Mouse (Mus musculus): ENCODE measurements at regions not wholly inside any gene's neighbourhood (a gene's known extent, or its start where the extent isn't known, plus 50 kb on each side); places are given as distances from the start of the nearest gene placed in this dataset.

- no peak for ATAC-seq (replicated peaks in 1 of 2; ENCODE audit: insufficient read depth in 1 of 2, low FRiP score in 2 of 2, low TSS enrichment in 1 of 2, low read depth in 1 of 2, poor library complexity in 2 of 2, severe bottlenecking in 2 of 2)
Measured at GRCm38 (mm10) chr10:119039732-119040131, 169.7 kb upstream of the Dyrk2 start.

DNA sequence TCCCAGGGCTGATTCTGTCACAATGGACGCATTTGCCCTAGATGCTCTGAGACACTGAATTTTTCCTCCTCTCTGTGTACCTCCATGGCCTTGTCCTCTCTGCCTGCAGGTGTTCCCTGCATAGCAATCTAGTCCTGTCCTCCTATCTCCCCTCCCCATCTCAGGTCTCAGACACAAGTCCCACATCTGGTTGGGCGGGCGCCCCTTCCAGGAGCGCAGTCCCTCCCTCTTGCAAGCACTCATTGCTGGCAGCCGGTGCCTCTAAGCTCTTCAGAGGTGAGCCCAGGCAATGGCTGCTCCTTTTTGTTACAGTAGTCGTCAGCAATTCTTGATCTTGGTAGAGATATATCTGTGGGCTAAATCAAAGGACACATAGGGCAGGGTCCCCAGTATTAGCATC lies 169.0 kb upstream of the Dyrk2 start:
- ATAC-seq (replicated peaks in 1 of 2; ENCODE audit: insufficient read depth in 1 of 2, low FRiP score in 2 of 2, low TSS enrichment in 1 of 2, low read depth in 1 of 2, poor library complexity in 2 of 2, severe bottlenecking in 2 of 2) = no peak

DNA sequence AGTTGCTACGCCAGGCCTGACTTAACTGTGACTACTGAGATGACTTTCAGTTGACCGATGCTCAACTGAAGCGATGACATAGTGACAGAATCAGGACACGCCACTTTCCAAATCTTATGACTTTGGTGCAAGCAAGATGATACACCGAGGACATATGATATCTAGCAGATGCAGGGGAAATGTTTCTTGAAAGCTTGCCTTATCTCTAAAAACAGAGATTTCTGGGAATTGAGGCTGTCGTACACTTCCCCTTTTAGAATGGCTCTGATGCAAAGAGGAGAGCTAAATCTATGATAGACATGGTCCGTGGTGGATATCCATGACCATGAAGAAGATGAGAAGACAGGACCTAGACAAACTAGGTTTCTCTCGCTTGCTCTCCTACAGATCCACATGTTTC lies 167.8 kb upstream of the Dyrk2 start:
- ATAC-seq (replicated peaks in 1 of 2; ENCODE audit: insufficient read depth in 1 of 2, low FRiP score in 2 of 2, low TSS enrichment in 1 of 2, low read depth in 1 of 2, poor library complexity in 2 of 2, severe bottlenecking in 2 of 2) = peak; percentile 31 to 33; a peak in 2 of 4 replicates

- no peak for ATAC-seq (replicated peaks in 1 of 2; ENCODE audit: insufficient read depth in 1 of 2, low FRiP score in 2 of 2, low TSS enrichment in 1 of 2, low read depth in 1 of 2, poor library complexity in 2 of 2, severe bottlenecking in 2 of 2)
Measured at GRCm38 (mm10) chr10:119035863-119036262, 165.9 kb upstream of the Dyrk2 start.

- peak; percentile 52 to 58 for ATAC-seq (replicated peaks in 1 of 2; ENCODE audit: insufficient read depth in 1 of 2, low FRiP score in 2 of 2, low TSS enrichment in 1 of 2, low read depth in 1 of 2, poor library complexity in 2 of 2, severe bottlenecking in 2 of 2)
Measured at GRCm38 (mm10) chr10:119034396-119034795, 164.4 kb upstream of the Dyrk2 start.

- peak; percentile 35 to 50; a peak in 3 of 4 replicates for ATAC-seq (replicated peaks in 1 of 2; ENCODE audit: insufficient read depth in 1 of 2, low FRiP score in 2 of 2, low TSS enrichment in 1 of 2, low read depth in 1 of 2, poor library complexity in 2 of 2, severe bottlenecking in 2 of 2)
Measured at GRCm38 (mm10) chr10:119031282-119032275, 161.6 kb upstream of the Dyrk2 start.

- ATAC-seq (replicated peaks in 1 of 2; ENCODE audit: insufficient read depth in 1 of 2, low FRiP score in 2 of 2, low TSS enrichment in 1 of 2, low read depth in 1 of 2, poor library complexity in 2 of 2, severe bottlenecking in 2 of 2) = no peak
Measured at GRCm38 (mm10) chr10:119028480-119029137, 158.6 kb upstream of the Dyrk2 start.

- no peak for ATAC-seq (replicated peaks in 1 of 2; ENCODE audit: insufficient read depth in 1 of 2, low FRiP score in 2 of 2, low TSS enrichment in 1 of 2, low read depth in 1 of 2, poor library complexity in 2 of 2, severe bottlenecking in 2 of 2)
Measured at GRCm38 (mm10) chr10:119027241-119027901, 157.4 kb upstream of the Dyrk2 start.

DNA sequence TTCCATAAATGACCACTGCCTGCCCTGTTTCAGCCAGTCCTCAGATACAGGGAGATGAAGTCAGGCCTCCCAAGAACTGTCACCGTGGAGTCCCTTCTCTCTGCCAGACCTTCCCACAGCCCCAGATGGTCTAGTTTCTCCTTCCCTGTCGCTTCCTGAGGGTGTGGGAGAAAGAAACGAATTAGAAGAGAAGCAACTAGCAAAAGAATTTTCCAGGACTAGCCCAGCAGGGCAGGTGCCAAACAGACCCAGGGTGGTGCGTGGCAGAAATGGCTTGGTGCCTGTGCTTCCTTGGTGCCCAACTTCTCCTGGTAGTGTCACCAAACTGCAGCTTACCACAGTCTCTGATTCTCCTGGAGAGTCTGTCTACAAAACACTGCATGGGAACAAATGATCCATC lies 156.3 kb upstream of the Dyrk2 start:
- ATAC-seq (replicated peaks in 1 of 2; ENCODE audit: insufficient read depth in 1 of 2, low FRiP score in 2 of 2, low TSS enrichment in 1 of 2, low read depth in 1 of 2, poor library complexity in 2 of 2, severe bottlenecking in 2 of 2) = no peak

GRCm38 (mm10) chr10:119024425-119024824 lies 154.4 kb upstream of the Dyrk2 start:
- no peak for ATAC-seq (replicated peaks in 1 of 2; ENCODE audit: insufficient read depth in 1 of 2, low FRiP score in 2 of 2, low TSS enrichment in 1 of 2, low read depth in 1 of 2, poor library complexity in 2 of 2, severe bottlenecking in 2 of 2)

DNA sequence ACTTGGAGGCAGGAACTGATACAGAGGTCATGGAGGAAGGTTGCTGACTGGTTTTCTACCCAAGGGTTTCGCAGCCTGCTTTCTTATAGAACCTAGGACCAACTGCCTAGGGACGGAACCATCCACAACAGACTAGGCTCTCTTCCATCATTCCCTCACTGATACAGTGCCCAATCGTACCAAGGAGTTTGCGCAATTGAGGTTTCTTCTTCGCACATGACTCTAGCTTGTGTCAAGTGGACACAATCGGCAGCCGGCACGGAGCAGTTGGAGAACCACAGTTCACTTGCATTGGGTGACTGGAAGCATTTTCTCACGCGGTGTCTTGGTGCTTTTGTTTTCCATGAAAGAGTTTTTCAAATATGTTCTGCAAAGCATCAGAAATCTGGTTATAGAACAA lies 149.1 kb upstream of the Dyrk2 start:
- no peak for ATAC-seq (replicated peaks in 1 of 2; ENCODE audit: insufficient read depth in 1 of 2, low FRiP score in 2 of 2, low TSS enrichment in 1 of 2, low read depth in 1 of 2, poor library complexity in 2 of 2, severe bottlenecking in 2 of 2)

DNA sequence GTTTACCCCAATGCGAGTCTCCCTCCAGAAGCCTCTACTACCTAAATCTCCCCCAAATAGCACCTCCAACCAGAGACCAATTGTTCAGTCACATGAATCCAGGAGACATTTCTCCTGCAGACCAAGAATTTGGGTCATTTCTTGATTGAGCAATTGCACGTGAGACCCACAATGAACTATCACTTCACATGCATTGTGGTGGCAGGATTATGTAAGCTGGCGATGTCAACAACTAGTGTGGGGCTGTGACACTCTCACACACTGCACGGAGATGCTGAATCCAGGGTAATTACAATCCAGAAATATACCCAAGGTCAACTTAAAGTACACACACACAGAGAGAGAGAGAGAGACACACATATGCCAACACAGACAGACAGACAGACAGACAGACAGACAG lies 148.5 kb upstream of the Dyrk2 start:
- no peak for ATAC-seq (replicated peaks in 1 of 2; ENCODE audit: insufficient read depth in 1 of 2, low FRiP score in 2 of 2, low TSS enrichment in 1 of 2, low read depth in 1 of 2, poor library complexity in 2 of 2, severe bottlenecking in 2 of 2)

DNA sequence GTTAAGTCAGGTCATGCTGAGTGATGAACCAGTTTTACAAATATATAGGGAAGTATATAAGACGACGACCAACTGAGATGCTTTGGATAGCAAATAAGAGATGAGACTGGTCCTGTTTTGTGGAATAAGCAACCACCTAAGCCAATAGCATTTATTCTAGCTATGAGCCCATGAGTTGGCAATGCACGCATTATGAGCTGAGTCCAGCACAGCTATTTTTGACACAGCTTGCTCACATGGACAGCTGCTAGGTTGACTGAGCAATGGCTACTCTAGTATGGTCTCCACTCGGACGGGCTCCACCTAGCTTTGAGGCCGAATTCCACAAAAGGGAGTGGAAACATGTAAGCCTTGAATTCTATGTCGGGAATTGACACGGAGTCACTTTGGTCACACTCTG lies 146.1 kb upstream of the Dyrk2 start:
- ATAC-seq (replicated peaks in 1 of 2; ENCODE audit: insufficient read depth in 1 of 2, low FRiP score in 2 of 2, low TSS enrichment in 1 of 2, low read depth in 1 of 2, poor library complexity in 2 of 2, severe bottlenecking in 2 of 2) = no peak

GRCm38 (mm10) chr10:119015311-119016055 lies 145.5 kb upstream of the Dyrk2 start:
- ATAC-seq (replicated peaks in 1 of 2; ENCODE audit: insufficient read depth in 1 of 2, low FRiP score in 2 of 2, low TSS enrichment in 1 of 2, low read depth in 1 of 2, poor library complexity in 2 of 2, severe bottlenecking in 2 of 2) = no peak

DNA sequence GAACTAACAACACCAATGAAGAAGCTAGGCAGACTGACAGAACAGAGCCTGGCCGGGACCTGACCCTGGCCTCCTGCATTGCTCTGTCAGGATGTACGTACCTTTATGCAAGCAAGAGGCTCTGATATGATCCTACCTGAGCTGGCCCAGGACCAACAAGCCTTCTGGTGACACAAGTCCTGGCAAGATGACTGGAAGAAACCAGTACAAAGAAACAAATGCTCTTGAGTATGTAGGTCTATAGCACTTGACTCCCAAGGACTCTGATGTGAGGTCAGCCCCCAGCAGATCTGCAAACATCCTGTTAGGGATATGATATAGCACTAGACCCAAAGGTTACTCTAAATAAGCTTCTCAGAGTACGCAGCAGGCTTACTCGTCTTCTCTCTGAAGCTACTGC lies 144.7 kb upstream of the Dyrk2 start:
- no peak for ATAC-seq (replicated peaks in 1 of 2; ENCODE audit: insufficient read depth in 1 of 2, low FRiP score in 2 of 2, low TSS enrichment in 1 of 2, low read depth in 1 of 2, poor library complexity in 2 of 2, severe bottlenecking in 2 of 2)

DNA sequence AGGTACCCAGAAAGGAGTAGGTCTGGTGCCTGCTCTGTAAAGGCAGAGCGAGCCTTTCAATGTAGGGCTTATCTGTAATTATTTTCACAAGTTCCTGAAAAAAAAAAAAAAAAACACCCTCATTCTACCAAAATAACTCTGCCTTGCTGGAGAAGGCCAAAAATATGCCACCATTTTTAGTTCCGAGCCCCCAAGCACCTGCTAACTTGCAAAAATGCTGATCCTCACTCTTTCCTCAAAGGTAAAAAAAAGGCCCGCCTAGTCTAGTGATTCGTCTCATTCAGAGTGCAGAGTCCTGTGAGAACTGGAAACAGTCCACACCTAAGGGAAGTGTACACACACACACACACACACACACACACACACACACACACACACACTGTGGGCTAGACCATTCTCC lies 143.7 kb upstream of the Dyrk2 start:
- no peak for ATAC-seq (replicated peaks in 1 of 2; ENCODE audit: insufficient read depth in 1 of 2, low FRiP score in 2 of 2, low TSS enrichment in 1 of 2, low read depth in 1 of 2, poor library complexity in 2 of 2, severe bottlenecking in 2 of 2)

GRCm38 (mm10) chr10:119011511-119011910 lies 141.5 kb upstream of the Dyrk2 start:
- no peak for ATAC-seq (replicated peaks in 1 of 2; ENCODE audit: insufficient read depth in 1 of 2, low FRiP score in 2 of 2, low TSS enrichment in 1 of 2, low read depth in 1 of 2, poor library complexity in 2 of 2, severe bottlenecking in 2 of 2)
